Mouse (Mus musculus): Measurements from ENCODE around the gene Ube2d3.

- no peak for TF ChIP-seq CTCF (IDR thresholded peaks at IDR 0.05; ENCODE audit: low read depth)
- peak; percentile 25; the same call in 1 of the 2 replicates for TF ChIP-seq EP300 (IDR thresholded peaks at IDR 0.05; ENCODE audit: low read depth)
Observed at GRCm38 (mm10) chr3:135438913-135439531, 1.1 kb downstream of the Ube2d3 start.

All from liver, postnatal 0 days (tissue).